Mouse (Mus musculus) liver, embryonic 12.5 days (tissue): ENCODE results near the gene Ensa. TPM values are rescaled to one million over a fixed set of nuclear protein-coding genes. Genes with fewer than 3 reads are reported as not detected.
A peak's percentile ranks its signal among the peaks of the same experiment; 100 is the strongest.

Experiments
- ATAC-seq: fragments of 200-750 bp; cut with Nextera tagmentation; 2 replicates; pipeline ENCODE4 v1.8.0; 2017; ENCODE audit warnings: moderate number of reproducible peaks, mild to moderate bottlenecking, moderate library complexity
- H3K27ac ChIP-seq: fragments of 300-500 bp; sonication (generic); 2 replicates; pipeline ENCODE4 v1.5.1; 2016; ENCODE audit warnings: mild to moderate bottlenecking
- H3K27me3 ChIP-seq: fragments of 300-500 bp; sonication (generic); replicated peaks from 2 replicates; pipeline ENCODE4 v1.6.1; 2016; ENCODE audit warnings: mild to moderate bottlenecking, moderate library complexity
- H3K36me3 ChIP-seq: fragments of 300-500 bp; sonication (generic); 2 replicates; pipeline ENCODE4 v1.6.1; 2016; ENCODE audit warnings: mild to moderate bottlenecking, moderate library complexity
- H3K4me1 ChIP-seq: fragments of 300-500 bp; sonication (generic); 2 replicates; pipeline ENCODE4 v1.6.1; 2016
- H3K4me2 ChIP-seq: fragments of 300-500 bp; sonication (generic); 2 replicates; pipeline ENCODE4 v1.6.1; 2016; ENCODE audit warnings: mild to moderate bottlenecking, moderate library complexity
- H3K4me3 ChIP-seq: fragments of 300-500 bp; sonication (generic); 2 replicates; pipeline ENCODE4 v1.5.1; 2016; ENCODE audit warnings: mild to moderate bottlenecking, moderate library complexity
- H3K9ac ChIP-seq: fragments of 300-500 bp; sonication (generic); 2 replicates; pipeline ENCODE4 v1.6.1; 2016; ENCODE audit warnings: mild to moderate bottlenecking, moderate library complexity
- H3K9me3 ChIP-seq: fragments of 300-500 bp; sonication (generic); replicated peaks from 2 replicates; pipeline ENCODE4 v1.6.1; 2016; ENCODE audit warnings: mild to moderate bottlenecking, moderate library complexity
- WGBS: fragments of 180-500 bp; shearing (Covaris S2); methylation state at CpG from one replicate; pipeline ENCODE4 v1.1.7; 2016; ENCODE audit not compliant: insufficient replicate concordance; 5-methylcytosine and 5-hydroxymethylcytosine counted together
- polyA plus RNA-seq: library from polyadenylated mRNA; unstranded; fragments of >200 nt; fragmentation: Nextera tagmentation; extraction: Ambion mirVana; gene quantifications from 2 replicates; pipeline ENCODE4 v1.2.1, GENCODE M21; 2016

Gene Ensa
- polyA plus RNA-seq, 1 experiment from 2014 or later = 42.9 TPM

GRCm38 (mm10) chr3:95674812-95675211, 50.0 kb downstream of the Ensa start:
- WGBS = 2% methylated on average over 6 of the region's 6 CpGs
- no peaks in the 10 kb centered on the region for H3K9me3 ChIP-seq
- no peaks in the 10 kb centered on the region for H3K27me3 ChIP-seq
- H3K36me3 ChIP-seq = peaks cover 17% of the 10 kb centered on the region
- H3K4me1 ChIP-seq = peaks cover 80% of the 10 kb centered on the region
- peak; percentile 57 for ATAC-seq
- H3K4me3 ChIP-seq = peak overlapping the region; percentile 50
- peak overlapping the region; percentile 83 for H3K4me2 ChIP-seq
- H3K9ac ChIP-seq = peak overlapping the region; percentile 71
- H3K27ac ChIP-seq = peak overlapping the region; percentile 99

- H3K36me3 ChIP-seq = peaks cover 16% of the 10 kb centered on the region
- 21% methylated on average over 7 of the region's 8 CpGs for WGBS
- no peaks in the 10 kb centered on the region for H3K9me3 ChIP-seq
- H3K27me3 ChIP-seq = no peaks in the 10 kb centered on the region
- peak overlapping the region; percentile 50; the same call in 1 of the 2 replicates for H3K4me3 ChIP-seq
- H3K4me1 ChIP-seq = peaks cover 85% of the 10 kb centered on the region
- H3K9ac ChIP-seq = peak overlapping the region; percentile 71
- ATAC-seq = peak; percentile 50
- H3K27ac ChIP-seq = peak overlapping the region; percentile 99
- peak overlapping the region; percentile 83 for H3K4me2 ChIP-seq
Observed at GRCm38 (mm10) chr3:95675301-95676092, 50.7 kb downstream of the Ensa start.

- WGBS = 43% methylated on average over 15 of the region's 15 CpGs
- no peak for ATAC-seq
- Histone ChIP-seq H3K9me3 (no peaks in the 10 kb centered on the region), H3K27ac (peak overlapping the region; percentile 99), H3K4me3 (no peak overlapping the region), H3K36me3 (peaks cover 8% of the 10 kb centered on the region), H3K27me3 (0 out of 2 replicates have a peak, but pooled peaks cover 3% of the 10 kb centered on the region), H3K9ac (peak overlapping the region; percentile 71; the same call in 1 of the 2 replicates), H3K4me2 (no peak overlapping the region), H3K4me1 (peaks cover 85% of the 10 kb centered on the region)
Observed at GRCm38 (mm10) chr3:95676745-95677419, 52.1 kb downstream of the Ensa start.

GRCm38 (mm10) chr3:95677420-95678090, 52.8 kb downstream of the Ensa start:
- Histone ChIP-seq H3K4me3 (no peak overlapping the region), H3K4me2 (no peak overlapping the region), H3K9me3 (no peaks in the 10 kb centered on the region), H3K27me3 (0 out of 2 replicates have a peak, but pooled peaks cover 7% of the 10 kb centered on the region), H3K9ac (no peak overlapping the region), H3K4me1 (peaks cover 82% of the 10 kb centered on the region), H3K36me3 (peaks cover 8% of the 10 kb centered on the region), H3K27ac (0 out of 2 replicates have a peak overlapping the region, but pooled peaks have one; percentile 22)
- no peak for ATAC-seq
- WGBS = 77% methylated on average over 19 of the region's 19 CpGs

GRCm38 (mm10) chr3:95679551-95679950, 54.8 kb downstream of the Ensa start:
- no peak overlapping the region for H3K4me3 ChIP-seq
- no peak overlapping the region for H3K27ac ChIP-seq
- peaks cover 17% of the 10 kb centered on the region; the same call in 1 of the 2 replicates for H3K27me3 ChIP-seq
- no peak overlapping the region for H3K9ac ChIP-seq
- H3K4me2 ChIP-seq = no peak overlapping the region
- no peaks in the 10 kb centered on the region for H3K9me3 ChIP-seq
- H3K4me1 ChIP-seq = peaks cover 69% of the 10 kb centered on the region
- no peak for ATAC-seq
- 74% methylated on average over 8 of the region's 8 CpGs for WGBS
- no peaks in the 10 kb centered on the region for H3K36me3 ChIP-seq

GRCm38 (mm10) chr3:95680673-95681072, 55.9 kb downstream of the Ensa start:
- no peak overlapping the region for H3K4me3 ChIP-seq
- H3K27ac ChIP-seq = no peak overlapping the region
- no peak overlapping the region for H3K4me2 ChIP-seq
- H3K36me3 ChIP-seq = no peaks in the 10 kb centered on the region
- WGBS = 67% methylated on average over 6 of the region's 6 CpGs
- peaks cover 22% of the 10 kb centered on the region for H3K27me3 ChIP-seq
- no peak for ATAC-seq
- H3K9ac ChIP-seq = no peak overlapping the region
- no peaks in the 10 kb centered on the region for H3K9me3 ChIP-seq
- peaks cover 67% of the 10 kb centered on the region for H3K4me1 ChIP-seq

GRCm38 (mm10) chr3:95681365-95681764, 56.6 kb downstream of the Ensa start:
- H3K9ac ChIP-seq = peak overlapping the region; percentile 44
- H3K4me2 ChIP-seq = peak overlapping the region; percentile 27
- 20% methylated on average over 11 of the region's 11 CpGs for WGBS
- H3K27ac ChIP-seq = no peak overlapping the region
- ATAC-seq = no peak
- peaks cover 61% of the 10 kb centered on the region for H3K4me1 ChIP-seq
- H3K9me3 ChIP-seq = no peaks in the 10 kb centered on the region
- no peak overlapping the region for H3K4me3 ChIP-seq
- no peaks in the 10 kb centered on the region for H3K36me3 ChIP-seq
- peaks cover 29% of the 10 kb centered on the region for H3K27me3 ChIP-seq

Other genes with a start within 250 kb of the Ensa start
- not detected in 2 replicates for gene 4930558C23Rik, start 222.2 kb upstream of the Ensa start, polyA plus RNA-seq
- 22.8 and 25.8 TPM in 2 replicates for gene Arnt, start 190.6 kb upstream of the Ensa start, polyA plus RNA-seq
- gene Ctsk, start 125.7 kb upstream of the Ensa start, polyA plus RNA-seq = 1.4 and 1.7 TPM in 2 replicates
- 13.4 and 14.7 TPM in 2 replicates for gene Ctss, start 98.2 kb upstream of the Ensa start, polyA plus RNA-seq
- 0.08 and 0.10 TPM in 2 replicates for gene Hormad1, start 65.3 kb upstream of the Ensa start, polyA plus RNA-seq
- 29.7 and 30.5 TPM in 2 replicates for gene Golph3l, start 36.1 kb upstream of the Ensa start, polyA plus RNA-seq
- gene Mcl1, start 33.8 kb downstream of the Ensa start, polyA plus RNA-seq = 66.5 and 73.8 TPM in 2 replicates
- 0.30 and 0.35 TPM in 2 replicates for gene Adamtsl4, start 62.9 kb downstream of the Ensa start, polyA plus RNA-seq
- 14.1 and 15.2 TPM in 2 replicates for gene Ecm1, start 114.6 kb downstream of the Ensa start, polyA plus RNA-seq
- gene Tars2, start 135.2 kb downstream of the Ensa start, polyA plus RNA-seq = 66.1 and 66.3 TPM in 2 replicates
- 11.8 and 14.1 TPM in 2 replicates for gene Rprd2, start 193.9 kb downstream of the Ensa start, polyA plus RNA-seq
- 41.4 and 44.3 TPM in 2 replicates for gene Prpf3, start 230.9 kb downstream of the Ensa start, polyA plus RNA-seq
- 280 and 285 TPM in 2 replicates for gene Mrps21, start 246.5 kb downstream of the Ensa start, polyA plus RNA-seq